Mouse (Mus musculus): Measurements from ENCODE around the gene Catsperd. TPM values are rescaled to one million over a fixed set of nuclear protein-coding genes. Genes with fewer than 3 reads are reported as not detected.

Gene Catsperd
- total RNA-seq, 4 experiments from 2014 or later = 3.2 to 4.5 (median 3.4) TPM

Other genes with a start within 250 kb of the Catsperd start
- gene Ptprs, start 151.7 kb upstream of the Catsperd start, total RNA-seq (2022) = 100 to 1,000 TPM; 253 to 392 (median 313) TPM
- gene Znrf4, start 115.7 kb upstream of the Catsperd start, total RNA-seq (2022) = not detected
- 1 to 10 TPM in 2 of 4 experiments, under 1 TPM in 2; 0.73 to 2.1 (median 1.1) TPM for gene Gm20219, start 73.8 kb upstream of the Catsperd start, total RNA-seq (2022)
- 100 to 1,000 TPM in 3 of 4 experiments, 10 to 100 TPM in 1; 79.7 to 193 (median 154) TPM for gene Safb2, start 43.6 kb upstream of the Catsperd start, total RNA-seq (2022)
- 100 to 1,000 TPM in 3 of 4 experiments, 10 to 100 TPM in 1; 87.8 to 184 (median 132) TPM for gene Safb, start 43.3 kb upstream of the Catsperd start, total RNA-seq (2022)
- 100 to 1,000 TPM; 245 to 323 (median 277) TPM for gene 2410015M20Rik, start 18.4 kb upstream of the Catsperd start, total RNA-seq (2022)
- 100 to 1,000 TPM; 674 to 792 (median 703) TPM for gene Rpl36, start 14.7 kb upstream of the Catsperd start, total RNA-seq (2022)
- 100 to 1,000 TPM; 574 to 853 (median 690) TPM for gene Lonp1, start 1.3 kb upstream of the Catsperd start, total RNA-seq (2022)
- gene Ranbp3, start 45.2 kb downstream of the Catsperd start, total RNA-seq (2022) = 10 to 100 TPM; 80.2 to 92.3 (median 84.3) TPM
- 100 to 1,000 TPM; 176 to 281 (median 205) TPM for gene Ndufa11, start 89.6 kb downstream of the Catsperd start, total RNA-seq (2022)
- 10 to 100 TPM; 31.6 to 47.2 (median 41.6) TPM for gene Vmac, start 89.9 kb downstream of the Catsperd start, total RNA-seq (2022)
- gene Nrtn, start 129.4 kb downstream of the Catsperd start, total RNA-seq (2022) = 1 to 10 TPM; 3.6 to 5.6 (median 4.9) TPM
- gene Dus3l, start 136.6 kb downstream of the Catsperd start, total RNA-seq (2022) = 10 to 100 TPM; 37.4 to 58.6 (median 47.0) TPM
- gene Prr22, start 142.1 kb downstream of the Catsperd start, total RNA-seq (2022) = 1 to 10 TPM in 1 of 4 experiments, under 1 TPM in 3; 0.28 to 1.4 (median 0.53) TPM
- 1 to 10 TPM; 5.5 to 9.5 (median 6.8) TPM for gene Rfx2, start 202.9 kb downstream of the Catsperd start, total RNA-seq (2022)
- gene Acsbg2, start 246.3 kb downstream of the Catsperd start, total RNA-seq (2022) = under 1 TPM in 3 of 4 experiments, not detected in 1; 0.22 to 0.40 (median 0.23) TPM
- 1 to 10 TPM in 3 of 4 experiments, under 1 TPM in 1; 0.34 to 1.7 (median 1.3) TPM for gene 1700061G19Rik, start 247.3 kb downstream of the Catsperd start, total RNA-seq (2022)